Mouse (Mus musculus) retina, embryonic 14.5 days (tissue): Measurements from ENCODE around the gene Ift43.

Experiments used
- DNase-seq: peaks from one replicate; pipeline ENCODE4 v3.0.0-alpha.2; 2015; ENCODE audit warnings: low spot score

Gene Ift43

GRCm38 (mm10) chr12:86129696-86130095 lies 47.4 kb downstream of the Ift43 start:
- no peak for DNase-seq

- DNase-seq: peak; percentile 94
These were observed 50.5 kb downstream of the Ift43 start for GRCm38 (mm10) chr12:86132799-86133198.

- no peak for DNase-seq
These were observed 53.4 kb downstream of the Ift43 start for GRCm38 (mm10) chr12:86135691-86136090.

GRCm38 (mm10) chr12:86138696-86139095 lies 56.4 kb downstream of the Ift43 start:
- DNase-seq: no peak

GRCm38 (mm10) chr12:86142389-86142788 lies 60.0 kb downstream of the Ift43 start:
- DNase-seq: no peak

- no peak for DNase-seq
These were observed 63.9 kb downstream of the Ift43 start for GRCm38 (mm10) chr12:86146246-86146645.

GRCm38 (mm10) chr12:86148271-86148670 lies 65.9 kb downstream of the Ift43 start:
- no peak for DNase-seq

GRCm38 (mm10) chr12:86149087-86149486 lies 66.7 kb downstream of the Ift43 start:
- no peak for DNase-seq

- no peak for DNase-seq
These were observed 69.6 kb downstream of the Ift43 start for GRCm38 (mm10) chr12:86151941-86152340.

- DNase-seq: peak; percentile 43
These were observed 71.0 kb downstream of the Ift43 start for GRCm38 (mm10) chr12:86153213-86153957.

- no peak for DNase-seq
These were observed 72.8 kb downstream of the Ift43 start for GRCm38 (mm10) chr12:86155176-86155575.

- DNase-seq: no peak
These were observed 74.8 kb downstream of the Ift43 start for GRCm38 (mm10) chr12:86157166-86157565.

GRCm38 (mm10) chr12:86157894-86158444 lies 75.6 kb downstream of the Ift43 start:
- DNase-seq: no peak

- no peak for DNase-seq
These were observed 76.5 kb downstream of the Ift43 start for GRCm38 (mm10) chr12:86158689-86159483.

- DNase-seq: no peak
These were observed 79.1 kb downstream of the Ift43 start for GRCm38 (mm10) chr12:86161436-86161835.

GRCm38 (mm10) chr12:86161942-86162341 lies 79.6 kb downstream of the Ift43 start:
- no peak for DNase-seq

- DNase-seq: peak; percentile 48
These were observed 80.8 kb downstream of the Ift43 start for GRCm38 (mm10) chr12:86162890-86163816.

GRCm38 (mm10) chr12:86166244-86166643 lies 83.9 kb downstream of the Ift43 start:
- DNase-seq: no peak

- DNase-seq: no peak
These were observed 84.7 kb downstream of the Ift43 start for GRCm38 (mm10) chr12:86167075-86167474.

GRCm38 (mm10) chr12:86168712-86169111 lies 86.4 kb downstream of the Ift43 start:
- DNase-seq: no peak

GRCm38 (mm10) chr12:86169195-86169594 lies 86.9 kb downstream of the Ift43 start:
- no peak for DNase-seq

- no peak for DNase-seq
These were observed 91.0 kb downstream of the Ift43 start for GRCm38 (mm10) chr12:86173314-86173713.
